ENCODE assay signal across 14 mouse cellular contexts in the genomic region with DNA sequence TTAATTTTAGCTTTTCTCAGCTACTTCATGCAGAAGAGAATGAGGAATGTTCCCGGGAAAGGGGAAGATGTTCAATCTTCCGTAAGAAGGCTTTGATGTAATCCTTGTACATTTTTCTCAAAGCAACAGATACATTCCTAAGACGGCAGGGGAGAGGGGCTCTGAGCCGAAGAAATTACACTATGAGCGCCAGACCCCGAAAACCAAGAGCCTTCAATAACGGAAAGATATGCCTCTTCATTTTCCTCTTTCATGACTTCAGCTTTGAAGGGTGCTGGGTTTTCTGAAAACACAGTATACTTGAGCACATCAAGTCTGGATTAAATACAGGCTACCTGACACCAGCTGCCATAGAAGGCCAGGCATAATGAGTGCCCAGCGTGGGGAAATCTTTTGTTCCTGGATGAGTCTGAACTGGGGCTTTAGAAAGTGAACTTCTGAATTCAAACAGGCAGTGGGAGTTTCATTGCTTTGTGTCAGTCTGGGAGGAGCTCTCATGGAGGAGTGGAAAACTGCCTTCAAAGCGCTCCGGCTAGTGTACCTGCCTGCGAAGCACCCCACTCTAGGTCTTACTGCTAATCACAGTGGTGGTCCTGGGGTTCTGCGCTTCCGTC. TPM values are rescaled to one million over a fixed set of nuclear protein-coding genes. Genes with fewer than 3 reads are reported as not detected.
A peak's percentile ranks its signal among the peaks of the same experiment; 100 is the strongest.
DNase-seq lines count a peak whose midpoint lies in the region; ATAC-seq and TF ChIP-seq lines count a peak whose summit lies in the region.
"Had no signal": no experiment of that assay in that cellular context is flagged by ENCODE, and none has a peak within 500 bp of the region (broad histone marks: within the 10 kb centered on the region; RNA-seq: fewer than 3 reads in every experiment).

No protein-coding gene starts in this region.

- H3K27me3 ChIP-seq in hindbrain, embryonic 13.5 days, result no peaks in the 10 kb centered on the region
- no peaks in the 10 kb centered on the region for H3K27me3 ChIP-seq in hindbrain, embryonic 16.5 days (replicated peaks; ENCODE audit: control insufficient read depth, insufficient read depth, low read length)
- no peaks in the 10 kb centered on the region for H3K27me3 ChIP-seq in forebrain, embryonic 14.5 days (replicated peaks; ENCODE audit: control insufficient read depth, insufficient read depth, low read length)
- H3K27me3 ChIP-seq in midbrain, embryonic 12.5 days, result no peaks in the 10 kb centered on the region
- H3K27me3 ChIP-seq in stomach, postnatal 0 days (ENCODE audit: control insufficient read depth, insufficient read depth, low read length), result no peaks in the 10 kb centered on the region
- H3K27me3 ChIP-seq: megakaryocyte, embryonic 14.5 days had no signal

- DNase-seq in forebrain, embryonic 14.5 days (ENCODE audit: low spot score), result peak; percentile 66
- DNase-seq in stomach, postnatal 0 days (ENCODE audit: low spot score), result no peak
- DNase-seq in right cerebral cortex, postnatal 14 days, result no peak
- no peak for DNase-seq in layer of hippocampus, adult 11-12 months (ENCODE audit: low spot score)
- DNase-seq in lung, postnatal 10 days, result no peak
- DNase-seq: adrenal gland, postnatal 14 days; cerebellum, adult 18-20 months; gastrocnemius, postnatal 25 days; heart, postnatal 14 days; liver, postnatal 0 days had no signal

- no peak overlapping the region for H3K9ac ChIP-seq in hindbrain, embryonic 13.5 days
- H3K9ac ChIP-seq in hindbrain, embryonic 16.5 days (ENCODE audit: low read depth, low read length), result no peak overlapping the region
- no peak overlapping the region for H3K9ac ChIP-seq in forebrain, embryonic 14.5 days (ENCODE audit: low read length)
- H3K9ac ChIP-seq in midbrain, embryonic 12.5 days (replicated peaks), result no peak overlapping the region
- H3K9ac ChIP-seq in stomach, postnatal 0 days (ENCODE audit: low read length), result no peak overlapping the region
- H3K9ac ChIP-seq: liver, postnatal 0 days had no signal

- no peak for TF ChIP-seq CTCF in stomach, postnatal 0 days (IDR thresholded peaks at IDR 0.05; ENCODE audit: low read depth)

- TF ChIP-seq EP300 in stomach, postnatal 0 days (optimal IDR thresholded peaks at IDR 0.05), result no peak

- no peak for ATAC-seq in hindbrain, embryonic 13.5 days (ENCODE audit: low FRiP score)
- ATAC-seq in hindbrain, embryonic 16.5 days, result no peak
- peak; percentile 35; the same call in 1 of the 2 replicates for ATAC-seq in forebrain, embryonic 14.5 days
- 0 out of 2 replicates have a peak, but pooled peaks have one; percentile 47 for ATAC-seq in midbrain, embryonic 12.5 days (ENCODE audit: low FRiP score, low read depth)
- ATAC-seq in stomach, postnatal 0 days (ENCODE audit: low FRiP score, low TSS enrichment), result no peak
- ATAC-seq: liver, postnatal 0 days had no signal

- 27% methylated on average over 13 of the region's 13 CpGs for WGBS in hindbrain, embryonic 13.5 days
- WGBS in hindbrain, embryonic 16.5 days, result 25% methylated on average over 13 of the region's 13 CpGs
- WGBS in forebrain, embryonic 14.5 days, result 7% methylated on average over 13 of the region's 13 CpGs
- 19% methylated on average over 13 of the region's 13 CpGs for WGBS in midbrain, embryonic 12.5 days
- WGBS in stomach, postnatal 0 days, result 53% methylated on average over 13 of the region's 13 CpGs

- H3K27ac ChIP-seq in hindbrain, embryonic 13.5 days, result peak overlapping the region; percentile 64
- no peak overlapping the region for H3K27ac ChIP-seq in hindbrain, embryonic 16.5 days (ENCODE audit: low read depth, low read length)
- peak overlapping the region; percentile 40; the same call in 1 of the 2 replicates for H3K27ac ChIP-seq in forebrain, embryonic 14.5 days (ENCODE audit: low read depth, low read length)
- H3K27ac ChIP-seq in midbrain, embryonic 12.5 days (replicated peaks), result peak overlapping the region; percentile 68
- H3K27ac ChIP-seq in stomach, postnatal 0 days (replicated peaks), result peak overlapping the region; percentile 75

- peak overlapping the region; percentile 10; the same call in 1 of the 2 replicates for H3K4me2 ChIP-seq in hindbrain, embryonic 13.5 days
- no peak overlapping the region for H3K4me2 ChIP-seq in hindbrain, embryonic 16.5 days (ENCODE audit: low read length)
- H3K4me2 ChIP-seq in forebrain, embryonic 14.5 days (ENCODE audit: low read length), result no peak overlapping the region
- H3K4me2 ChIP-seq in midbrain, embryonic 12.5 days (replicated peaks), result 0 out of 2 replicates have a peak overlapping the region, but pooled peaks have one; percentile 15
- H3K4me2 ChIP-seq in stomach, postnatal 0 days (replicated peaks; ENCODE audit: low read depth), result no peak overlapping the region; the same call in 1 of the 2 replicates

- peaks cover 43% of the 10 kb centered on the region for H3K4me1 ChIP-seq in hindbrain, embryonic 13.5 days (replicated peaks)
- H3K4me1 ChIP-seq in hindbrain, embryonic 16.5 days (ENCODE audit: control insufficient read depth, insufficient read depth, low read depth, low read length), result peaks cover 17% of the 10 kb centered on the region
- H3K4me1 ChIP-seq in forebrain, embryonic 14.5 days (ENCODE audit: control insufficient read depth, insufficient read depth, low read length), result peaks cover 37% of the 10 kb centered on the region
- peaks cover 52% of the 10 kb centered on the region for H3K4me1 ChIP-seq in midbrain, embryonic 12.5 days
- H3K4me1 ChIP-seq in stomach, postnatal 0 days (replicated peaks; ENCODE audit: control insufficient read depth, insufficient read depth), result no peaks in the 10 kb centered on the region

- H3K4me3 ChIP-seq in hindbrain, embryonic 13.5 days, result no peak overlapping the region
- no peak overlapping the region for H3K4me3 ChIP-seq in hindbrain, embryonic 16.5 days (ENCODE audit: low read length)
- H3K4me3 ChIP-seq in forebrain, embryonic 14.5 days (ENCODE audit: low read depth, low read length), result no peak overlapping the region
- no peak overlapping the region for H3K4me3 ChIP-seq in midbrain, embryonic 12.5 days
- H3K4me3 ChIP-seq in stomach, postnatal 0 days (ENCODE audit: low read depth, low read length), result no peak overlapping the region
- H3K4me3 ChIP-seq: megakaryocyte, embryonic 14.5 days had no signal

- no peaks in the 10 kb centered on the region for H3K9me3 ChIP-seq in hindbrain, embryonic 13.5 days
- no peaks in the 10 kb centered on the region for H3K9me3 ChIP-seq in hindbrain, embryonic 16.5 days (ENCODE audit: control insufficient read depth, low read length)
- no peaks in the 10 kb centered on the region for H3K9me3 ChIP-seq in forebrain, embryonic 14.5 days (replicated peaks; ENCODE audit: control insufficient read depth, low read length)
- H3K9me3 ChIP-seq in midbrain, embryonic 12.5 days, result no peaks in the 10 kb centered on the region
- H3K9me3 ChIP-seq in stomach, postnatal 0 days (ENCODE audit: control insufficient read depth, low read length), result no peaks in the 10 kb centered on the region
- H3K9me3 ChIP-seq: megakaryocyte, embryonic 14.5 days had no signal

- no peaks in the 10 kb centered on the region for H3K36me3 ChIP-seq in hindbrain, embryonic 13.5 days
- no peaks in the 10 kb centered on the region for H3K36me3 ChIP-seq in hindbrain, embryonic 16.5 days (ENCODE audit: control insufficient read depth, insufficient read depth, low read length)
- no peaks in the 10 kb centered on the region for H3K36me3 ChIP-seq in forebrain, embryonic 14.5 days (ENCODE audit: control insufficient read depth, insufficient read depth, low read length)
- no peaks in the 10 kb centered on the region for H3K36me3 ChIP-seq in midbrain, embryonic 12.5 days
- no peaks in the 10 kb centered on the region for H3K36me3 ChIP-seq in stomach, postnatal 0 days (ENCODE audit: control insufficient read depth, insufficient read depth, low read length)

RNA-seq across cellular contexts. Expression of a gene that starts 16.1 kb away (rescaled TPM):
- polyA plus RNA-seq in hindbrain, embryonic 13.5 days (2015; fragmentation: Nextera tagmentation; extraction: Ambion mirVana), result 30.4 and 35.6 TPM in 2 replicates
- 22.2 and 28.8 TPM in 2 replicates for polyA plus RNA-seq in hindbrain, embryonic 16.5 days (2015; fragmentation: Nextera tagmentation; extraction: Ambion mirVana)
- polyA plus RNA-seq in forebrain, embryonic 14.5 days (2014; fragmentation: Nextera tagmentation; extraction: Ambion mirVana), result 19.3 and 21.2 TPM in 2 replicates
- polyA plus RNA-seq in midbrain, embryonic 12.5 days (2016; fragmentation: Nextera tagmentation; extraction: Ambion mirVana), result 56.9 and 69.4 TPM in 2 replicates
- 22.4 and 24.0 TPM in 2 replicates for polyA plus RNA-seq in stomach, postnatal 0 days (2015; fragmentation: Nextera tagmentation; extraction: Ambion mirVana)

RNA-seq across cellular contexts. Expression of a gene that starts 23.9 kb away (rescaled TPM):
- polyA plus RNA-seq in hindbrain, embryonic 13.5 days (2015; fragmentation: Nextera tagmentation; extraction: Ambion mirVana), result 116 and 119 TPM in 2 replicates
- polyA plus RNA-seq in hindbrain, embryonic 16.5 days (2015; fragmentation: Nextera tagmentation; extraction: Ambion mirVana), result 99.8 and 107 TPM in 2 replicates
- polyA plus RNA-seq in forebrain, embryonic 14.5 days (2014; fragmentation: Nextera tagmentation; extraction: Ambion mirVana), result 125 TPM in 2 replicates
- polyA plus RNA-seq in midbrain, embryonic 12.5 days (2016; fragmentation: Nextera tagmentation; extraction: Ambion mirVana), result 98.8 and 113 TPM in 2 replicates
- polyA plus RNA-seq in stomach, postnatal 0 days (2015; fragmentation: Nextera tagmentation; extraction: Ambion mirVana), result 75.7 and 82.1 TPM in 2 replicates

Comparison
In these comparisons a context has a peak if more than half of its experiments do, and no peak if none do; other contexts are left out.
1. H3K4me2 ChIP-seq: peak in hindbrain, embryonic 13.5 days (single experiment) and midbrain, embryonic 12.5 days (single experiment); none in hindbrain, embryonic 16.5 days (single experiment), forebrain, embryonic 14.5 days (single experiment) and stomach, postnatal 0 days (single experiment).
2. ATAC-seq: peak in forebrain, embryonic 14.5 days (single experiment) and midbrain, embryonic 12.5 days (single experiment); none in hindbrain, embryonic 13.5 days (single experiment), hindbrain, embryonic 16.5 days (single experiment) and stomach, postnatal 0 days (single experiment).